Mouse (Mus musculus) heart, embryonic 11.5 days (tissue): ENCODE measurements at regions not wholly inside any gene's neighbourhood (a gene's known extent, or its start where the extent isn't known, plus 50 kb on each side); places are given as distances from the start of the nearest gene placed in this dataset.

Experiments used
- ATAC-seq: fragments of 200-750 bp; cut with Nextera tagmentation; replicated peaks from 2 replicates; pipeline ENCODE4 v1.8.0; 2017; ENCODE audit warnings: moderate library complexity; ENCODE audit not compliant: insufficient number of reproducible peaks, low FRiP score, low TSS enrichment
- H3K27ac ChIP-seq: fragments of 300-500 bp; sonication (generic); 2 replicates; pipeline ENCODE4 v1.5.1; 2014; ENCODE audit warnings: mild to moderate bottlenecking, low read depth, low read length
- H3K27me3 ChIP-seq: fragments of 300-500 bp; sonication (generic); 2 replicates; pipeline ENCODE4 v1.6.1; 2014; ENCODE audit warnings: mild to moderate bottlenecking, low read length, mixed read lengths; ENCODE audit not compliant: control insufficient read depth, insufficient read depth
- H3K36me3 ChIP-seq: fragments of 300-500 bp; sonication (generic); 2 replicates; pipeline ENCODE4 v1.6.1; 2014; ENCODE audit warnings: mild to moderate bottlenecking, low read length, moderate library complexity, mixed read lengths; ENCODE audit not compliant: control insufficient read depth, insufficient read depth
- H3K4me1 ChIP-seq: fragments of 300-500 bp; sonication (generic); 2 replicates; pipeline ENCODE4 v1.6.1; 2014; ENCODE audit warnings: low read length; ENCODE audit not compliant: control insufficient read depth, insufficient read depth
- H3K4me2 ChIP-seq: fragments of 300-500 bp; sonication (generic); 2 replicates; pipeline ENCODE4 v1.6.1; 2014; ENCODE audit warnings: mild to moderate bottlenecking, moderate library complexity
- H3K4me3 ChIP-seq: fragments of 300-500 bp; sonication (generic); 2 replicates; pipeline ENCODE4 v1.5.1; 2014; ENCODE audit warnings: low read depth, low read length
- H3K9ac ChIP-seq: fragments of 300-500 bp; sonication (generic); 2 replicates; pipeline ENCODE4 v1.6.1; 2014; ENCODE audit warnings: mild to moderate bottlenecking, low read depth, low read length, moderate library complexity
- H3K9me3 ChIP-seq: fragments of 300-500 bp; sonication (generic); replicated peaks from 2 replicates; pipeline ENCODE4 v1.6.1; 2016; ENCODE audit warnings: low read length; ENCODE audit not compliant: control insufficient read depth
- WGBS: fragments of 180-500 bp; shearing (Covaris S2); extraction: QIAGEN DNeasy Blood & Tissue Kit; methylation state at CpG from one replicate; pipeline ENCODE4 v1.1.7; 2014; ENCODE audit not compliant: insufficient replicate concordance; 5-methylcytosine and 5-hydroxymethylcytosine counted together

GRCm38 (mm10) chr8:103407631-103408030, 622.2 kb upstream of the Cdh11 start:
- Histone ChIP-seq H3K4me1 (peaks cover 14% of the 10 kb centered on the region; the same call in 1 of the 2 replicates), H3K27ac (no peak overlapping the region), H3K9ac (no peak overlapping the region), H3K9me3 (no peaks in the 10 kb centered on the region), H3K4me2 (no peak overlapping the region), H3K27me3 (no peaks in the 10 kb centered on the region), H3K4me3 (no peak overlapping the region), H3K36me3 (no peaks in the 10 kb centered on the region)
- no peak for ATAC-seq
- 57% methylated on average over 5 of the region's 5 CpGs for WGBS

DNA sequence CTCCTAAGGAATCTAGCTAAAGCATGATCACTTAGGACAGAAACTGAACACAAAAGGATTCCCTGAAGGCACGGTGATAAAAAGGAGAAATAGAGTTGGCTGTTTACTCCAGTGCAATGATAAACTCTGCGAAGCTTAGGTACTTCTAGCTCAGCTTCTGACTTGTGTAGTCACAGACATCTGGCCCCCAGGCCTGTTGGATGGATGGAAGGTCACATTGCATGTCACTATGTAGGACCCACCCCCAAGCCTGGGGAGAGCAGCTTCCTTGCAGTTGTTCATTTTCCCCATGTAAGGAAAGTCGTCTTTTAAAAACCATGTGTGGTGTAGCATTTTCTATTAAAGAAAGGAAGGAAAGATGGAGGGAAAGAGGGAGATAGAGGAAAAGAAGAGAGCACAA, 623.0 kb upstream of the Cdh11 start:
- Histone ChIP-seq H3K27me3 (no peaks in the 10 kb centered on the region), H3K27ac (peak overlapping the region; percentile 59), H3K9ac (no peak overlapping the region), H3K4me2 (no peak overlapping the region), H3K36me3 (no peaks in the 10 kb centered on the region), H3K9me3 (no peaks in the 10 kb centered on the region), H3K4me1 (peaks cover 15% of the 10 kb centered on the region), H3K4me3 (no peak overlapping the region)
- ATAC-seq = no peak
- 67% methylated on average over 3 of the region's 3 CpGs for WGBS

DNA sequence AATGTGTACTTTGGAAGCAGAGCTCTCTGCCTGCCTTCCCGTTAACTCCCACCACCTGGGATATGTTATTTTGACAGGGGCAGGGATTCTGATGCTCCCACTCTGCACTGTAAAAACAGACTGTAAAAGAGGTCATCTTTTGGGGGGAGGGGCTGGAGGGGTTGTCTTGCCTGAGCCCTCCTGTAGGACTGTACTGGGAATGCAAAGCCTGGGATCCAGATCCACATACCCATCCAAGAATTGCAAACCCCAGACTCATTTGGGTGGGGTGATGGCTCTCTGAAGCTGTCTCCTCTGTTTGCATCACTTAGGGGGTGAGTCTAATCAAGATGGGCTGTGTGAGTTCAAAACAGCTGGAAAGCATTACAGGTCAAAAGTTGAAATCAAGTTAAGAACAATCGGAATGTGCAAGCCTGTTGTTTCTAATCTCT, 623.7 kb upstream of the Cdh11 start:
- peak; percentile 82 for ATAC-seq
- Histone ChIP-seq H3K4me1 (peaks cover 20% of the 10 kb centered on the region), H3K27me3 (no peaks in the 10 kb centered on the region), H3K27ac (peak overlapping the region; percentile 13; the same call in 1 of the 2 replicates), H3K9ac (no peak overlapping the region), H3K36me3 (no peaks in the 10 kb centered on the region), H3K9me3 (no peaks in the 10 kb centered on the region), H3K4me2 (no peak overlapping the region), H3K4me3 (no peak overlapping the region)
- WGBS = 14% methylated on average over 2 of the region's 2 CpGs

- no peaks in the 10 kb centered on the region for H3K36me3 ChIP-seq
- H3K4me1 ChIP-seq = peaks cover 15% of the 10 kb centered on the region
- no peak overlapping the region for H3K4me2 ChIP-seq
- H3K9ac ChIP-seq = no peak overlapping the region
- ATAC-seq = no peak
- no peak overlapping the region for H3K4me3 ChIP-seq
- no peaks in the 10 kb centered on the region for H3K9me3 ChIP-seq
- no peak overlapping the region for H3K27ac ChIP-seq
- 67% methylated on average over 7 of the region's 7 CpGs for WGBS
- H3K27me3 ChIP-seq = no peaks in the 10 kb centered on the region
Observed at GRCm38 (mm10) chr8:103412731-103413130, 627.3 kb upstream of the Cdh11 start.

GRCm38 (mm10) chr8:103413589-103414575, 628.4 kb upstream of the Cdh11 start:
- Histone ChIP-seq H3K9ac (no peak overlapping the region), H3K4me3 (no peak overlapping the region), H3K27ac (no peak overlapping the region), H3K9me3 (no peaks in the 10 kb centered on the region), H3K36me3 (no peaks in the 10 kb centered on the region), H3K27me3 (no peaks in the 10 kb centered on the region), H3K4me1 (peaks cover 12% of the 10 kb centered on the region), H3K4me2 (no peak overlapping the region)
- no peak for ATAC-seq
- 51% methylated on average over 11 of the region's 11 CpGs for WGBS

GRCm38 (mm10) chr8:103422313-103422973, 637.0 kb upstream of the Cdh11 start:
- WGBS = 73% methylated on average over 2 of the region's 2 CpGs
- no peaks in the 10 kb centered on the region for H3K9me3 ChIP-seq
- ATAC-seq = no peak
- no peak overlapping the region for H3K9ac ChIP-seq
- no peak overlapping the region for H3K4me2 ChIP-seq
- peaks cover 7% of the 10 kb centered on the region; the same call in 1 of the 2 replicates for H3K4me1 ChIP-seq
- no peaks in the 10 kb centered on the region for H3K27me3 ChIP-seq
- H3K4me3 ChIP-seq = no peak overlapping the region
- H3K36me3 ChIP-seq = no peaks in the 10 kb centered on the region
- H3K27ac ChIP-seq = no peak overlapping the region

GRCm38 (mm10) chr8:103425967-103426366, 640.5 kb upstream of the Cdh11 start:
- H3K27ac ChIP-seq = no peak overlapping the region
- no peaks in the 10 kb centered on the region for H3K27me3 ChIP-seq
- no peak overlapping the region for H3K9ac ChIP-seq
- 84% methylated on average over 1 of the region's 1 CpGs for WGBS
- no peak overlapping the region for H3K4me2 ChIP-seq
- H3K9me3 ChIP-seq = no peaks in the 10 kb centered on the region
- H3K4me3 ChIP-seq = no peak overlapping the region
- peaks cover 7% of the 10 kb centered on the region; the same call in 1 of the 2 replicates for H3K4me1 ChIP-seq
- ATAC-seq = no peak
- H3K36me3 ChIP-seq = no peaks in the 10 kb centered on the region

- Histone ChIP-seq H3K27me3 (no peaks in the 10 kb centered on the region), H3K4me1 (no peaks in the 10 kb centered on the region), H3K9ac (no peak overlapping the region), H3K27ac (no peak overlapping the region), H3K4me3 (no peak overlapping the region), H3K36me3 (no peaks in the 10 kb centered on the region), H3K4me2 (no peak overlapping the region), H3K9me3 (no peaks in the 10 kb centered on the region)
- 90% methylated on average over 3 of the region's 3 CpGs for WGBS
- no peak for ATAC-seq
Observed at GRCm38 (mm10) chr8:103430874-103431492, 645.5 kb upstream of the Cdh11 start.
